Mouse (Mus musculus): ENCODE data around the gene Stx6. TPM values are rescaled to one million over a fixed set of nuclear protein-coding genes. Genes with fewer than 3 reads are reported as not detected.

Stx6 gene
- total RNA-seq, 2 experiments from 2014 or later = 113 to 118 TPM

- intact Hi-C loops (cut with DNase I) = no loop called here
- peak in 1 of 2 experiments; percentile 4 for DNase-seq (ENCODE audit: low spot score in 2 of 2)
These were observed 86.3 kb downstream of the Stx6 start for GRCm38 (mm10) chr1:155244771-155245211.

GRCm38 (mm10) chr1:155245516-155245915, 87.0 kb downstream of the Stx6 start:
- DNase-seq (ENCODE audit: low spot score in 2 of 2) = no peak
- intact Hi-C loops (cut with DNase I) = no loop called here

- intact Hi-C loops (cut with DNase I) = no loop called here
- DNase-seq (ENCODE audit: low spot score in 2 of 2) = peak in 1 of 2 experiments; percentile 1
These were observed 88.9 kb downstream of the Stx6 start for GRCm38 (mm10) chr1:155247441-155247840.

- intact Hi-C loops (cut with DNase I) = no loop called here
- peak in 1 of 2 experiments; percentile 2 for DNase-seq (ENCODE audit: low spot score in 2 of 2)
These were observed 89.5 kb downstream of the Stx6 start for GRCm38 (mm10) chr1:155248041-155248440.

- intact Hi-C loops (cut with DNase I) = no loop called here
These were observed 91.4 kb downstream of the Stx6 start for GRCm38 (mm10) chr1:155249896-155250295.

GRCm38 (mm10) chr1:155250531-155251135, 92.1 kb downstream of the Stx6 start:
- peak in 1 of 2 experiments; percentile 2 for DNase-seq (ENCODE audit: low spot score in 2 of 2)

More at GRCm38 (mm10) chr1:155249896-155250295, 91.4 kb downstream of the Stx6 start:
- no peak for DNase-seq (ENCODE audit: low spot score in 2 of 2)

GRCm38 (mm10) chr1:155251596-155251995, 93.1 kb downstream of the Stx6 start:
- peak in 1 of 2 experiments; percentile 2 for DNase-seq (ENCODE audit: low spot score in 2 of 2)
- intact Hi-C loops (cut with DNase I) = no loop called here

More at GRCm38 (mm10) chr1:155250531-155251135, 92.1 kb downstream of the Stx6 start:
- intact Hi-C loops (cut with DNase I) = no loop called here

- DNase-seq (ENCODE audit: low spot score in 2 of 2) = peak in 1 of 2 experiments; percentile 20
- intact Hi-C loops (cut with DNase I) = no loop called here
These were observed 94.2 kb downstream of the Stx6 start for GRCm38 (mm10) chr1:155252631-155253121.

GRCm38 (mm10) chr1:155253126-155253525, 94.6 kb downstream of the Stx6 start:
- DNase-seq (ENCODE audit: low spot score in 2 of 2) = peak in 1 of 2 experiments; percentile 15

GRCm38 (mm10) chr1:155254309-155254708, 95.8 kb downstream of the Stx6 start:
- peak in 1 of 2 experiments; percentile 0 for DNase-seq (ENCODE audit: low spot score in 2 of 2)
- intact Hi-C loops (cut with DNase I) = no loop called here

More at GRCm38 (mm10) chr1:155253126-155253525, 94.6 kb downstream of the Stx6 start:
- intact Hi-C loops (cut with DNase I) = no loop called here

Other genes starting within 250 kb of the Stx6 start
- gene Ier5, start 59.1 kb upstream of the Stx6 start, total RNA-seq (2021) = 10 to 100 TPM; 49.2 to 64.5 TPM
- gene Mr1, start 11.9 kb upstream of the Stx6 start, total RNA-seq (2021) = 1 to 10 TPM; 1.8 to 2.4 TPM
- gene BC034090, start 85.7 kb downstream of the Stx6 start, total RNA-seq (2021) = 10 to 100 TPM; 12.3 to 12.7 TPM